Mouse (Mus musculus): ENCODE measurements around the gene Rasa2. TPM values are rescaled to one million over a fixed set of nuclear protein-coding genes. Genes with fewer than 3 reads are reported as not detected.

Gene Rasa2
- polyA plus RNA-seq, 1 experiment from 2014 or later, result 33.3 TPM

Other genes with a start within 250 kb of the Rasa2 start
- 196 and 200 TPM in 2 replicates for gene Rnf7, start 152.9 kb downstream of the Rasa2 start, polyA plus RNA-seq (2015; fragmentation: Nextera tagmentation; extraction: Ambion mirVana)
- gene Gm28729, start 106.4 kb downstream of the Rasa2 start, polyA plus RNA-seq (2015; fragmentation: Nextera tagmentation; extraction: Ambion mirVana), result 0.17 TPM in 1 of 2 replicates, not detected in the other
- 21.1 and 21.4 TPM in 2 replicates for gene Zbtb38, start 121.2 kb upstream of the Rasa2 start, polyA plus RNA-seq (2015; fragmentation: Nextera tagmentation; extraction: Ambion mirVana)

All from thymus, postnatal 0 days (tissue).